Mouse (Mus musculus): ENCODE results near the gene Igsf8. TPM values are rescaled to one million over a fixed set of nuclear protein-coding genes. Genes with fewer than 3 reads are reported as not detected.

The Igsf8 gene
- polyA plus RNA-seq, 1 experiment from 2014 or later: 16.8 TPM

- Histone ChIP-seq H3K4me3 (replicated peaks) (no peak overlapping the region), H3K9me3 (replicated peaks) (no peaks in the 10 kb centered on the region), H3K4me2 (no peak overlapping the region), H3K36me3 (no peaks in the 10 kb centered on the region), H3K27me3 (peaks cover 40% of the 10 kb centered on the region), H3K9ac (no peak overlapping the region), H3K4me1 (replicated peaks) (no peaks in the 10 kb centered on the region; the same call in 1 of the 2 replicates), H3K27ac (no peak overlapping the region)
- ATAC-seq (ENCODE audit: low read depth) (no peak), DNase-seq (no peak)
- 76% methylated on average over 11 of the region's 11 CpGs for WGBS (ENCODE audit: insufficient replicate concordance)
These were observed 32.0 kb downstream of the Igsf8 start for GRCm38 (mm10) chr1:172293449-172293848.

GRCm38 (mm10) chr1:172295751-172296197 is 34.3 kb downstream of the Igsf8 start:
- H3K27ac ChIP-seq: no peak overlapping the region
- no peaks in the 10 kb centered on the region for H3K9me3 ChIP-seq (replicated peaks)
- WGBS (ENCODE audit: insufficient replicate concordance): 52% methylated on average over 4 of the region's 4 CpGs
- H3K9ac ChIP-seq: no peak overlapping the region
- ATAC-seq (ENCODE audit: low read depth): no peak
- peaks cover 63% of the 10 kb centered on the region for H3K27me3 ChIP-seq
- H3K4me1 ChIP-seq (replicated peaks): no peaks in the 10 kb centered on the region
- no peaks in the 10 kb centered on the region for H3K36me3 ChIP-seq
- no peak overlapping the region for H3K4me2 ChIP-seq
- H3K4me3 ChIP-seq (replicated peaks): no peak overlapping the region
- DNase-seq: no peak

GRCm38 (mm10) chr1:172296816-172297510 is 35.5 kb downstream of the Igsf8 start:
- no peak overlapping the region for H3K4me2 ChIP-seq
- ATAC-seq (ENCODE audit: low read depth) (no peak), DNase-seq (no peak)
- H3K27ac ChIP-seq: no peak overlapping the region
- 70% methylated on average over 6 of the region's 6 CpGs for WGBS (ENCODE audit: insufficient replicate concordance)
- no peaks in the 10 kb centered on the region for H3K36me3 ChIP-seq
- H3K27me3 ChIP-seq: peaks cover 71% of the 10 kb centered on the region
- no peaks in the 10 kb centered on the region for H3K9me3 ChIP-seq (replicated peaks)
- no peak overlapping the region for H3K4me3 ChIP-seq (replicated peaks)
- no peak overlapping the region for H3K9ac ChIP-seq
- no peaks in the 10 kb centered on the region for H3K4me1 ChIP-seq (replicated peaks)

GRCm38 (mm10) chr1:172297611-172298537 is 36.4 kb downstream of the Igsf8 start, which contains the start of gene Atp1a2:
TSS of gene Atp1a2 (minus strand) at chr1:172298064.
- no peak within 1 kb of the TSS for H3K27ac ChIP-seq
- ATAC-seq (ENCODE audit: low read depth) (no peak), DNase-seq (no peak)
- H3K4me1 ChIP-seq (replicated peaks): peaks cover 7% of the 10 kb centered on the region
- H3K27me3 ChIP-seq: peaks cover 79% of the 10 kb centered on the region
- no peak within 1 kb of the TSS for H3K4me3 ChIP-seq (replicated peaks)
- no peaks in the 10 kb centered on the region for H3K36me3 ChIP-seq
- 12% methylated on average over 16 of the region's 16 CpGs for WGBS (ENCODE audit: insufficient replicate concordance)
- H3K4me2 ChIP-seq: no peak within 1 kb of the TSS
- no peaks in the 10 kb centered on the region for H3K9me3 ChIP-seq (replicated peaks)
- H3K9ac ChIP-seq: no peak within 1 kb of the TSS

- DNase-seq: no peak
- Histone ChIP-seq H3K4me2 (no peak overlapping the region), H3K4me1 (replicated peaks) (peaks cover 24% of the 10 kb centered on the region), H3K27me3 (peaks cover 84% of the 10 kb centered on the region), H3K9me3 (replicated peaks) (no peaks in the 10 kb centered on the region), H3K4me3 (replicated peaks) (no peak overlapping the region), H3K36me3 (no peaks in the 10 kb centered on the region), H3K9ac (no peak overlapping the region), H3K27ac (no peak overlapping the region)
- ATAC-seq (ENCODE audit: low read depth): no peak
- 65% methylated on average over 7 of the region's 7 CpGs for WGBS (ENCODE audit: insufficient replicate concordance)
These were observed 38.1 kb downstream of the Igsf8 start for GRCm38 (mm10) chr1:172299528-172299927.

- ATAC-seq (ENCODE audit: low read depth) (no peak), DNase-seq (no peak)
- Histone ChIP-seq H3K27ac (no peak overlapping the region), H3K4me3 (replicated peaks) (no peak overlapping the region), H3K4me2 (no peak overlapping the region), H3K9ac (no peak overlapping the region), H3K27me3 (peaks cover 83% of the 10 kb centered on the region), H3K36me3 (no peaks in the 10 kb centered on the region), H3K9me3 (replicated peaks) (no peaks in the 10 kb centered on the region), H3K4me1 (replicated peaks) (peaks cover 31% of the 10 kb centered on the region)
- WGBS (ENCODE audit: insufficient replicate concordance): 57% methylated on average over 5 of the region's 5 CpGs
These were observed 38.8 kb downstream of the Igsf8 start for GRCm38 (mm10) chr1:172300247-172300646.

GRCm38 (mm10) chr1:172301180-172301579 is 39.7 kb downstream of the Igsf8 start:
- H3K9me3 ChIP-seq (replicated peaks): no peaks in the 10 kb centered on the region
- ATAC-seq (ENCODE audit: low read depth): no peak
- no peaks in the 10 kb centered on the region for H3K36me3 ChIP-seq
- H3K4me3 ChIP-seq (replicated peaks): no peak overlapping the region
- H3K4me2 ChIP-seq: no peak overlapping the region
- no peak overlapping the region for H3K27ac ChIP-seq
- 65% methylated on average over 12 of the region's 12 CpGs for WGBS (ENCODE audit: insufficient replicate concordance)
- H3K4me1 ChIP-seq (replicated peaks): peaks cover 40% of the 10 kb centered on the region
- DNase-seq: no peak
- peaks cover 73% of the 10 kb centered on the region for H3K27me3 ChIP-seq
- no peak overlapping the region for H3K9ac ChIP-seq

- no peak overlapping the region for H3K27ac ChIP-seq
- peaks cover 62% of the 10 kb centered on the region for H3K27me3 ChIP-seq
- WGBS (ENCODE audit: insufficient replicate concordance): 38% methylated on average over 3 of the region's 3 CpGs
- no peaks in the 10 kb centered on the region for H3K36me3 ChIP-seq
- peaks cover 41% of the 10 kb centered on the region for H3K4me1 ChIP-seq (replicated peaks)
- no peak for ATAC-seq (ENCODE audit: low read depth)
- no peaks in the 10 kb centered on the region for H3K9me3 ChIP-seq (replicated peaks)
- no peak for DNase-seq
- H3K4me2 ChIP-seq: no peak overlapping the region
- H3K4me3 ChIP-seq (replicated peaks): no peak overlapping the region
- H3K9ac ChIP-seq: no peak overlapping the region
These were observed 40.9 kb downstream of the Igsf8 start for GRCm38 (mm10) chr1:172302311-172302710.

GRCm38 (mm10) chr1:172302851-172303250 is 41.4 kb downstream of the Igsf8 start:
- peaks cover 56% of the 10 kb centered on the region for H3K27me3 ChIP-seq
- WGBS (ENCODE audit: insufficient replicate concordance): 23% methylated on average over 6 of the region's 6 CpGs

GRCm38 (mm10) chr1:172304443-172304842 is 43.0 kb downstream of the Igsf8 start:
- ATAC-seq (ENCODE audit: low read depth): peak; percentile 87

More at GRCm38 (mm10) chr1:172302851-172303250, 41.4 kb downstream of the Igsf8 start:
- Histone ChIP-seq H3K36me3 (no peaks in the 10 kb centered on the region), H3K4me2 (no peak overlapping the region), H3K27ac (no peak overlapping the region), H3K9ac (no peak overlapping the region), H3K4me1 (replicated peaks) (peaks cover 41% of the 10 kb centered on the region), H3K4me3 (replicated peaks) (no peak overlapping the region), H3K9me3 (replicated peaks) (no peaks in the 10 kb centered on the region)
- DNase-seq: no peak
- ATAC-seq (ENCODE audit: low read depth): no peak

GRCm38 (mm10) chr1:172305153-172305552 is 43.7 kb downstream of the Igsf8 start:
- Histone ChIP-seq H3K4me1 (replicated peaks) (peaks cover 56% of the 10 kb centered on the region), H3K27ac (no peak overlapping the region), H3K4me3 (replicated peaks) (no peak overlapping the region), H3K9ac (no peak overlapping the region), H3K36me3 (no peaks in the 10 kb centered on the region), H3K27me3 (peaks cover 34% of the 10 kb centered on the region), H3K4me2 (no peak overlapping the region), H3K9me3 (replicated peaks) (no peaks in the 10 kb centered on the region)
- 38% methylated on average over 2 of the region's 2 CpGs for WGBS (ENCODE audit: insufficient replicate concordance)
- DNase-seq: no peak
- ATAC-seq (ENCODE audit: low read depth): no peak

More at GRCm38 (mm10) chr1:172304443-172304842, 43.0 kb downstream of the Igsf8 start:
- Histone ChIP-seq H3K4me3 (replicated peaks) (no peak overlapping the region), H3K36me3 (no peaks in the 10 kb centered on the region), H3K9ac (no peak overlapping the region), H3K4me2 (peak overlapping the region; percentile 39), H3K27me3 (peaks cover 41% of the 10 kb centered on the region), H3K9me3 (replicated peaks) (no peaks in the 10 kb centered on the region), H3K27ac (no peak overlapping the region), H3K4me1 (replicated peaks) (peaks cover 49% of the 10 kb centered on the region)
- DNase-seq: peak; percentile 30
- 9% methylated on average over 6 of the region's 6 CpGs for WGBS (ENCODE audit: insufficient replicate concordance)
